Mouse (Mus musculus) brain, embryonic 18.5 days (tissue): Measurements from ENCODE around the gene Synj1.

ENCODE experiments used
- DNase-seq: peaks from one replicate; pipeline ENCODE4 v3.0.0-alpha.2; 2012; ENCODE audit warnings: low read depth, low spot score

The Synj1 gene

GRCm38 (mm10) chr16:91011021-91011683, at the start of gene Synj1:
TSS of gene Synj1 (minus strand) at chr16:91011308.
- peak; percentile 87 for DNase-seq

DNA sequence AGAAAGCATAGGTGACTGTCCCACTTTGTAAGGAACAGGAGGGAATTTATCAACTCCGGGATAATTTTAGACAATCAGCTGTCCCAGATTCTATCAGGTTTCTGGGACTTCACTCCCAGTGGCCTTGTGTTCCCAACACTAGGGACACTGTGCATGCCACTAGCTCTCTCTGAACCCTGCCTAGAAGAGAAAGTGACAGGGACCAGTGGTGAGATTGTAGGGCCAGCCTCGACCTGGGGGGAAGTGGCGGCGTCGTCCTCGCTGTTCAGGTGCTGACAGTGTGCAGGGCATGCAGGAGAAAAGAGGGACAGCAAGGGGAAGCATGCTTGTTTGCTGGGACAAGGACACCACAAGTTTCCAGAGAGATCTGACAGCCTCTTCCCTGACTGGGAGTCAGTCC, 46.6 kb upstream of the Synj1 start:
- DNase-seq = no peak

DNA sequence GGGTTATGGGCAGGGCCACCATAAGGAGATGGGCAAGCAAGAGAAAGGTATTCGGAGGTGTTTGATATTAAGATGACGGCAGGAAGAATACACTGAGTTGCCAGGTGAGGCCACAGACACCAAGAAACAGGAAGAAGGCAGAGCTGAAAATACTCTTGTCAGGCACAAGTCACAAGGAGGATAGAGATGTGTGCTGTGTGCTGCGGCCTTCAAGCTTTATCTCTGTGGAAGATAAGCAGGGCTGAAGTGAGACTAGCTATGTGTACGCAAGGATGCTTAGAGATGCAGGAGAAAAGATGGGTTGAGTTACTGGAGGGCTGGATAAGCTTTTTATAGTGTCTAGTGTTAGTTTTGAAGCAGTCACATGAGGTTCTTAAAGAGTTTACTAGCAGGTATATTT, 46.2 kb upstream of the Synj1 start:
- no peak for DNase-seq

DNA sequence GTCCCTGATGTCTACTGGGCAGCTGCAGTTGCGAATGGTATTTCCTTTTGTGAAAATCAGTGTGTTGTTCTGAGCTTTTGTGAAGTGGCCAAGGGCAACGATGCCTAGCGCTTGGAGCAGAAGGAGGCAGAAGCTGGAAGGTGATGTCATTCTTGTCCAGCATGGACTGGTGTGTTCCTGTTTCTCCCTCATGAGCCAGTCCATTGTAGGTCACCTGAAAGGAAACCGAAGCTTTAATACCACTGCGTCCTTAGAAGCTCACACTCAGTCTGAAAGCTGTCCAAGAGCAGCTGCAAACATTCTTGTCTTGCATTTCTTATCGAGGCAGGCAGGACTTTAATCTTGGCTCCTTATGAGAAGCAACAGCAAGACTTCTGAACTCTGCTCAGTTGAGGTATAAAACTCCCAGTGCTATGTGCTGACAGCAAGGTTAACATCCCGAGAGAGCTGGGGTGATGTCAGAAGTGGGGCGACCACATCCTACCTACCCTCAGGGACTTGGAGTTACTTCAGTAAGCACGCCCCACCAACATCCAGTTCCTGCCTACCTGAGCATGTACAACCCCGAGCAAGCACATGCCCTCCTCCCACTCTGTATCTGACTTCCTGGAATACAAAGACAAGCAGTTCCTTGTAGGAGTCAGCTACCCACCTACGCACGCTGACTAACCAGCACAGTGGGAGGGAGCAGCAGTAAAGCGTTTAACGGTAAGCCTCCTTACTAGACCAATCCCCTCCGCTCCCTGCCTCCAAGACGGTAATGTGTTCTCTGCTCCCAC, 45.1 kb upstream of the Synj1 start:
- no peak for DNase-seq

DNA sequence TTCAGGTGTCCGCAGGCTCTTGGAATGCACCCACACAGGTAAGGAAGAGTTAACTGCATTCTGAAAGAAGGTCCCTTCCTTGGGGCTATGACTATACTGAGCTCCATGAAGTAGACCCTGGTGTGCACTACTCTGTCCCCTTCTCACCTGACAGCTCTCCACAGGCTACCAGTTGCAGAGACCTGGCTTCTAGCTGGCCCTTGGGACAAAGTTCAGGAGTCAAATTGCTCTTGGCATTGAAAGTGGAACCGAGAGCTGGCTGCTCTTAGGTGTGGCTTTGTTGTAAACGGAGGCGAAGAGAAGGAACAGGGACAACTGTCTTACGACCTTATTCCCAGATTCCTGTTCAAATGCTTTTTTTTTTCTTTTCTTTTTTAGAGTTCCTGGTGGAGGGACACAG, 44.0 kb upstream of the Synj1 start:
- DNase-seq = no peak

- no peak for DNase-seq
Measured at GRCm38 (mm10) chr16:91053599-91053998, 42.5 kb upstream of the Synj1 start.

- no peak for DNase-seq
Measured at GRCm38 (mm10) chr16:91045511-91045910, 34.4 kb upstream of the Synj1 start.

DNA sequence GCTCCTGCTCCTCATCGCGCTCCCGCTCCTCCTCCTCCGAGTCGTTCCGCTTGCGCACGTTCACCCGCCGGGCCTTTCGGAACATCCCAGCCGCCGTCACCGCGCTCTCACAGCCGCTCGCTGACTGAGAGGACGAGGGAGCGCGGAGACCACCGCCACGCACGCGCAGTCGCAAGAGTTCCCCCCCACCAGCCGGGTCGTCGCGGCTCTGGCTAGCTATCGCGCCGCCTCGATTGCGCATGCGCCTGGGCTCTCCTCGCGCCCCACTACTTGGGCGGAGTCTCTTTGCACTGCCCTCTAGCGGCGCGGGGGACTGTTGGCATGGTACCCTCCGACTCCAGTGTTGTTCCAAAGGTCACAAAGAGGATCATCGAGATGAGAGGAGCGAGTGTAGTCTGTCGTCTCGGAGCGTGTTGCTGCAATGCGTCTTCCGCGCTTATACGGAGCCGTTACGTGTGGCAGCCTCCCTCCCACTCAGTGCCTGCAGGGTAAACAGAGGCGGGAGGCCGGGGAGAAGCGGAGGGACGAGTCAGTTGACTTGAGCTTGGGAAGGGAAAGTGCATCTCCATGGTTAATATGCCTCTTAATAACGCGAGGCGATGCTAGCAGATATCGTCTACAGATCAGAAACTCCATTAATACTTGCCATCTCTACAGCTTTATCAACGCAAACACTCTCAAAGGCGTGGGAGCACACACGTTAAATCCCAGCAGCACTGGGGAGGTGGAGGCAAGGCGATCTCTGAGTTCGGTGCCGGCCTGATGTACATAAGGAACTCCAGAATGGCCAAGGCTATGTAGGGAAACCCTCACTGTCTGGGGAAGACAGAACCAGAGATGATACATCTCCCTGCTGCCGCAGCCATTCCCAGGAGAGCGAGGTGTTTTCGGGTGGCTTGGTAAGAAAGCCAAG, 33.4 kb upstream of the Synj1 start, which contains the start of gene Paxbp1:
TSS of gene Paxbp1 (minus strand) at position 274 of the 913 bp plus-strand sequence.
- DNase-seq = peak; percentile 97

GRCm38 (mm10) chr16:91043461-91044248, 32.5 kb upstream of the Synj1 start:
- DNase-seq = no peak

DNA sequence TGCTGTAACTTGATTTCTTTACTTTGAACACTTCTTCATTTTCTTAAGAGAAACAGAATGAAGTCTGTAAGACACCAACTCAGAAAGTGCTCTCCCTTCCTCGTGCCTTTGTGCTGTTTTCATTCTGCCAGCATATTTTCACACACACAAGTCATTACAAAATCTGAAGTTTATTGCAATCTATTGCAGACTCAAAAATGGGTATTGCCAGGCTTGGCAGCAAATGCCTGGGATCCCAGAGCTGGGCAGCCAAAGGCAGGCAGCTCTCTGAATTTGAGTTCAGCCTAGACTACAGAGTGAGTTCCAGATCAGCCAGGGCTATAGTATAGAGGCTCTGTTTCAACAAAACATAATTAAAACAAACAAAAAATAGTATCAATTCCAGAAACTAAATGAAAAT, 31.5 kb upstream of the Synj1 start:
- no peak for DNase-seq

DNA sequence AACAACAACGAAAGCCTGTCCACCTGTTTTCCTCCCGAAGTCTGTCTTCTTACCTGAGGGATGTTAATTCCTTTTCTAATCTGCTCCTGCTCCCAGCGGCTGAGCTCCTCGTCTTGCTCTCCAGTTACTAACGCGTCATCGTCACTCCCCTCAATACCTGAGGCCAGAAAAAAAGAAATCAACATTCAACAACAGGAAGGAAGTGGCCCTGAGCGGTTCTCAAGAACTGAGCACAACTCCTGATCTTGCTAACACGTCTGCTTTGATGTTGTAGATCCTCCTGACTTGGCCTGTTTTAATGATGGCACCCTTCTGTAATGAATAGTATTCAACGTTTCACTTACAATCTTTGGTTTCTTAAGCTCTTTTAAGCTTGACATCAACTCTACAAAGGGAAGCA, 24.8 kb upstream of the Synj1 start:
- no peak for DNase-seq

DNA sequence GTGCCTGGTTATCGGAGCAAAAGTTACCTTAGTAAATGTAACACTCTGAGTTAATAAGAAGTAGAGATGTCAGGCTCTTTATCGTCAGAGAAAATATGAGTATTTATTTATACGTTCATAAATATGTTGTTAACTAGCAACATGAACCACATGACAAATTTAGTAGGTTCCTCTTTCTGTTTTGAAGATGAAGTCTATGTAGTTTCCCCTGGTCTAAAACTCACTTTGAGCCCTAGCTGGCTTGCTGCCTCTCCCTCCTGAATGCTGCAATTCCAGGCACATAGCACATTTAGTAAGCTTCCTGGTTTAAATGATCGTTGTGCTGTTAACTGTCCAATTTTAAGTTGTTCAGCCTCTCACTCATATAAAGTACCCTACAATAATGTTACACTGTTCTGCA, 19.6 kb upstream of the Synj1 start:
- DNase-seq = no peak

GRCm38 (mm10) chr16:91029901-91030300, 18.8 kb upstream of the Synj1 start:
- no peak for DNase-seq

- no peak for DNase-seq
Measured at GRCm38 (mm10) chr16:91029161-91029743, 18.1 kb upstream of the Synj1 start.

DNA sequence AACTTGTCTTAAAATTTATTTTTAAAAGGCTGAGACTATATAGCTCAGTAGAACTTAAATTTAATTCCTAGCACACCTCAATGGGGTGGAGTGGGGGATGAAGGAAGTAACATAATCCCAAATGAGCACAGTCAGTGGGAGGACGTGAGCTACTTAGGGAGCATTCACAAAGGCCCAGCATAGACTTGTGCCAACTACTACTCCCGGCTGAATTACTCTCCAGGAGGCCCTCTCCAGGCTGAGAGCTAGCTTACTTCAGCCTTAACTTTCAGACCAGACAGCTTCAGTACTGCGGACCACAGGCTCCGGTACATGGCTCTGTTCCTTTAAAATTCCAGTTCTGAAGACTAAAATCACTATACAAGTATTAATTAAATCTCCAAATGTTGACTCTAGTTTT, 15.2 kb upstream of the Synj1 start:
- DNase-seq = no peak

DNA sequence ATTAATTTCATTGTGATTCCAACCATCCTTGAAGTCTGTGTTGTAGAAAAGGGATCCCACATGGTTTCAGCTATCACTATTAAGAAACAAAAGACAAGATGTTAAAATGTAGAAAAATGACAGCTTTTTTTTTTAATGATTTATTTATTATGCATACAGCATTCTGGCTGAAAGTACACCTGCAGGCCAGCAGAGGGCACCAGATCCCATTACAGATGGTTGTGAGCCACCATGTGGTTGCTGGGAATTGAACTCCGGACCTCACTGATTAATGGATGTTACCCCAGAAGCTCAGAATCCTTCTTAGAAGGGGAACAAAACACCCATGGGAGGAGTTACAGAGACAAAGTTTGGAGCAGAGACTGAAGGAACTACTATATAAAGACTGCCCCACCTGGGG, 12.3 kb upstream of the Synj1 start:
- no peak for DNase-seq

GRCm38 (mm10) chr16:91020842-91021483, 9.9 kb upstream of the Synj1 start:
- no peak for DNase-seq

- DNase-seq = no peak
Measured at GRCm38 (mm10) chr16:91019476-91019875, 8.4 kb upstream of the Synj1 start.

DNA sequence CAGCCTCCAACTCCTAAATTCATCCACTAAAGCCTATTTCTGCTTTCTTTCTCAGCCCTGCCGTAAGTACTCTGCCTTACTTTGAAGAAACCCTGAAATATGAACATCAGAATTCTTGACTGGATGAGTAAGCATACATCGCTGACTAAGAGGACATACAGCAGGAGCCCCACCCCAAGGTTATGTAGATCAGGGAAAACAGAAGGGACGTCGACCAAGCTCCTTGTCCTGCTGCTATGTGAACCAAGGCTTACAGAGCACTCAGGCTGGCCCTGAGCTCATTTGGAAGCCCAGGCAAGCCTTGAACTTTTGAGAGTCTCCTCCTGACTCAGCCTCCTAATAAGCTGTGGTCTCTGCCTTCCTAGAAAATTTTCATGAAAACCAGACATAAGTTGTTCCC, 4.7 kb upstream of the Synj1 start:
- DNase-seq = no peak

- no peak for DNase-seq
Measured at GRCm38 (mm10) chr16:91011847-91012246, 739 bp upstream of the Synj1 start.
